Mouse (Mus musculus): ENCODE measurements around the gene Lmntd1. TPM values are rescaled to one million over a fixed set of nuclear protein-coding genes. Genes with fewer than 3 reads are reported as not detected.
A peak's percentile ranks its signal among the peaks of the same experiment; 100 is the strongest.

The Lmntd1 gene
- polyA plus RNA-seq, 1 experiment from 2014 or later = 0.20 TPM

DNA sequence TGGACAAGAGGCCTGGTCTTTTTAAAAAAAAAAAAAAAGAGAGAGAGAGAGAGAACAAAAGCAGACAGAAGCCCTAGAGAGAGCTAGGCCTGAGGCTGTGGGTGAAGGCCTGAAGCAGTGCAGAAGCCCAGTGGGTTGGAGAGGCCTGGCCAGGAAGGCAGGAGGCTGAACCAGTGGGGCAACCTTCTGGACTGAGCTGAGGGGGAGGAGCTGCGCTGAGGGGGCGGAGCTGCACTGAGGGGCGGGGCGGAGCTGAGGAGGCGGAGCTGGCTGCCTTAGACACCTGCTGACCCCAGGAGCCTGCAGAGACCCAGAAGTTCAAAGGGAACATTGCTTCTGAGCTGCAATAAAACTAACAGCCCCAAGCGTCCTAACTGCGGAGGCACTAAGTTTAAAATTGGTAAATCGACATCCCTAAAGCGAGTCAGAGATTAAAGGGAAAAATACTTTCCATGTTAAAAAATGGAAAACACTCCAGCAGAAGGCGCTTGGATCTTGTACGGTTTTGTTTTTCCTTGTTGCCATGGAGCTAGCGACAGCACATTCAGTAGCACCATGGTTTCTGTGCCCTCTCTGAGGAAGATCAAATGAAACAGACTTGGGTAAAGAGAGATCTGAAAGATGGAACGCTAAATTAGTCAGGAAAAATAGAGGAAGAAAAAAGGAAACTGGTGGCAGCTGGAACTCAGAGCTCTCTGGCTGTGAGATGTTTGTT, 68.0 kb downstream of the Lmntd1 start:
- no peak overlapping the region for H3K27ac ChIP-seq (replicated peaks; ENCODE audit: low read depth, low read length)
- no peak overlapping the region for H3K4me3 ChIP-seq (ENCODE audit: low read depth, low read length)
- no peaks in the 10 kb centered on the region for H3K27me3 ChIP-seq (ENCODE audit: control insufficient read depth, insufficient read depth, low read length)
- no peaks in the 10 kb centered on the region for H3K4me1 ChIP-seq (ENCODE audit: control insufficient read depth, insufficient read depth, low read length)
- WGBS = 31% methylated on average over 13 of the region's 13 CpGs
- ATAC-seq (replicated peaks; ENCODE audit: insufficient number of reproducible peaks, low FRiP score, low TSS enrichment, low read depth) (peak; percentile 78; the same call in 1 of the 2 replicates), DNase-seq (ENCODE audit: low spot score) (peak; percentile 43)
- no peaks in the 10 kb centered on the region for H3K9me3 ChIP-seq (replicated peaks; ENCODE audit: control insufficient read depth, low read length)
- H3K4me2 ChIP-seq (ENCODE audit: low read depth, low read length) = no peak overlapping the region
- no peak overlapping the region for H3K9ac ChIP-seq (replicated peaks; ENCODE audit: low read length)
- H3K36me3 ChIP-seq (replicated peaks; ENCODE audit: control insufficient read depth, insufficient read depth, low read depth, low read length) = no peaks in the 10 kb centered on the region

DNA sequence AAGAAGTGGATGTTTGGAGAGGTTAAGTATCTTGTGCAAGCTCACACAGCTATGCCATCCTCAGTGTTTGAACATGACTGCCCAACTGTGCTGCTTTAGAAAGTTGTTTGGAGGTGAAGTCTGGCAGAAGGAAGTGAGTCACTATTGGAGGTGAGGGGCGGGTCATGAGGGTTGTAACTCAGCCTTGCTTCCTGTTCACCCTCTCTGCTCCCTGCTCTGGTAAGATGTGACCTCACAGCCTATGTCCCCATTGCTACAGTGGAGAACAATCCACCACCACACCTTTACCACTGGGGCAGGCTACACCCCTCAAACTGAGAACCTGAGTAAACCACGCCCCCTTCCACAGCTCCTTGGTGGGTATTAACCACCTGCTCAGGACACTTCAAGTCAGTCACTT, 69.3 kb downstream of the Lmntd1 start:
- WGBS = 94% methylated on average over 2 of the region's 2 CpGs
- no peak overlapping the region for H3K4me2 ChIP-seq (ENCODE audit: low read depth, low read length)
- no peak for DNase-seq (ENCODE audit: low spot score)
- H3K27ac ChIP-seq (replicated peaks; ENCODE audit: low read depth, low read length) = no peak overlapping the region
- H3K4me1 ChIP-seq (ENCODE audit: control insufficient read depth, insufficient read depth, low read length) = no peaks in the 10 kb centered on the region
- H3K9me3 ChIP-seq (replicated peaks; ENCODE audit: control insufficient read depth, low read length) = no peaks in the 10 kb centered on the region
- H3K27me3 ChIP-seq (ENCODE audit: control insufficient read depth, insufficient read depth, low read length) = no peaks in the 10 kb centered on the region
- ATAC-seq (replicated peaks; ENCODE audit: insufficient number of reproducible peaks, low FRiP score, low TSS enrichment, low read depth) = 0 out of 2 replicates have a peak, but pooled peaks have one; percentile 44
- H3K36me3 ChIP-seq (replicated peaks; ENCODE audit: control insufficient read depth, insufficient read depth, low read depth, low read length) = no peaks in the 10 kb centered on the region
- H3K9ac ChIP-seq (replicated peaks; ENCODE audit: low read length) = no peak overlapping the region
- H3K4me3 ChIP-seq (ENCODE audit: low read depth, low read length) = no peak overlapping the region

- Histone ChIP-seq H3K4me2 (ENCODE audit: low read depth, low read length) (no peak overlapping the region), H3K9me3 (replicated peaks; ENCODE audit: control insufficient read depth, low read length) (no peaks in the 10 kb centered on the region), H3K9ac (replicated peaks; ENCODE audit: low read length) (no peak overlapping the region), H3K36me3 (replicated peaks; ENCODE audit: control insufficient read depth, insufficient read depth, low read depth, low read length) (no peaks in the 10 kb centered on the region), H3K27ac (replicated peaks; ENCODE audit: low read depth, low read length) (no peak overlapping the region), H3K4me3 (ENCODE audit: low read depth, low read length) (no peak overlapping the region), H3K4me1 (ENCODE audit: control insufficient read depth, insufficient read depth, low read length) (no peaks in the 10 kb centered on the region), H3K27me3 (ENCODE audit: control insufficient read depth, insufficient read depth, low read length) (no peaks in the 10 kb centered on the region)
- 88% methylated on average over 12 of the region's 12 CpGs for WGBS
- DNase-seq (ENCODE audit: low spot score) = no peak
- ATAC-seq (replicated peaks; ENCODE audit: insufficient number of reproducible peaks, low FRiP score, low TSS enrichment, low read depth) = no peak
These were observed 69.8 kb downstream of the Lmntd1 start for GRCm38 (mm10) chr6:145544304-145544703.

DNA sequence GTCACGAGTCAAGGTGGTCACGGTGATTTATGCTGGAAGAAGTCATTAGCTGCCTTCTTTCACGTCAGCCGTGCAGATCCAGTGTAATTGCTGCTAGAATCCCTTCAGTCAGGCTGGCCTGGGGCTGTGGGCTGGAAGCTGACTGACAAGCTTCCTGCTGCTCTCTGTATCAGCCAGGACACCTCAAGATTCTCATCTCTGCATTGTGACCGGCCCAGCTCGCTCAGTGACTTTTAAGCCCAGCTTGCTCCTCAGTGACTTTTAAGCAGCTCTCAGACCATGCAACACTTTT, 74.6 kb downstream of the Lmntd1 start:
- H3K9me3 ChIP-seq (replicated peaks; ENCODE audit: control insufficient read depth, low read length) = no peaks in the 10 kb centered on the region
- no peak for ATAC-seq (replicated peaks; ENCODE audit: insufficient number of reproducible peaks, low FRiP score, low TSS enrichment, low read depth)
- H3K27me3 ChIP-seq (ENCODE audit: control insufficient read depth, insufficient read depth, low read length) = no peaks in the 10 kb centered on the region
- H3K9ac ChIP-seq (replicated peaks; ENCODE audit: low read length) = no peak overlapping the region
- H3K4me2 ChIP-seq (ENCODE audit: low read depth, low read length) = no peak overlapping the region
- H3K4me1 ChIP-seq (ENCODE audit: control insufficient read depth, insufficient read depth, low read length) = no peaks in the 10 kb centered on the region
- H3K4me3 ChIP-seq (ENCODE audit: low read depth, low read length) = no peak overlapping the region
- 37% methylated on average over 6 of the region's 6 CpGs for WGBS
- no peak overlapping the region for H3K27ac ChIP-seq (replicated peaks; ENCODE audit: low read depth, low read length)
- H3K36me3 ChIP-seq (replicated peaks; ENCODE audit: control insufficient read depth, insufficient read depth, low read depth, low read length) = no peaks in the 10 kb centered on the region
- DNase-seq (ENCODE audit: low spot score) = peak; percentile 23

GRCm38 (mm10) chr6:145538787-145539567, 75.1 kb downstream of the Lmntd1 start:
- no peaks in the 10 kb centered on the region for H3K9me3 ChIP-seq (replicated peaks; ENCODE audit: control insufficient read depth, low read length)
- H3K4me1 ChIP-seq (ENCODE audit: control insufficient read depth, insufficient read depth, low read length) = no peaks in the 10 kb centered on the region
- H3K36me3 ChIP-seq (replicated peaks; ENCODE audit: control insufficient read depth, insufficient read depth, low read depth, low read length) = no peaks in the 10 kb centered on the region
- DNase-seq (ENCODE audit: low spot score) (no peak), ATAC-seq (replicated peaks; ENCODE audit: insufficient number of reproducible peaks, low FRiP score, low TSS enrichment, low read depth) (no peak)
- H3K9ac ChIP-seq (replicated peaks; ENCODE audit: low read length) = no peak overlapping the region
- no peak overlapping the region for H3K4me3 ChIP-seq (ENCODE audit: low read depth, low read length)
- H3K27ac ChIP-seq (replicated peaks; ENCODE audit: low read depth, low read length) = no peak overlapping the region
- H3K4me2 ChIP-seq (ENCODE audit: low read depth, low read length) = no peak overlapping the region
- WGBS = 41% methylated on average over 11 of the region's 11 CpGs
- no peaks in the 10 kb centered on the region for H3K27me3 ChIP-seq (ENCODE audit: control insufficient read depth, insufficient read depth, low read length)

- Histone ChIP-seq H3K4me1 (ENCODE audit: control insufficient read depth, insufficient read depth, low read length) (no peaks in the 10 kb centered on the region), H3K36me3 (replicated peaks; ENCODE audit: control insufficient read depth, insufficient read depth, low read depth, low read length) (no peaks in the 10 kb centered on the region; the same call in 1 of the 2 replicates), H3K4me2 (ENCODE audit: low read depth, low read length) (no peak overlapping the region), H3K9ac (replicated peaks; ENCODE audit: low read length) (no peak overlapping the region), H3K9me3 (replicated peaks; ENCODE audit: control insufficient read depth, low read length) (no peaks in the 10 kb centered on the region; the same call in 1 of the 2 replicates), H3K27ac (replicated peaks; ENCODE audit: low read depth, low read length) (no peak overlapping the region), H3K27me3 (ENCODE audit: control insufficient read depth, insufficient read depth, low read length) (no peaks in the 10 kb centered on the region), H3K4me3 (ENCODE audit: low read depth, low read length) (no peak overlapping the region)
- ATAC-seq (replicated peaks; ENCODE audit: insufficient number of reproducible peaks, low FRiP score, low TSS enrichment, low read depth) = no peak
- WGBS = 76% methylated on average over 3 of the region's 3 CpGs
- DNase-seq (ENCODE audit: low spot score) = no peak
These were observed 83.7 kb downstream of the Lmntd1 start for GRCm38 (mm10) chr6:145530464-145530863.

- ATAC-seq (replicated peaks; ENCODE audit: insufficient number of reproducible peaks, low FRiP score, low TSS enrichment, low read depth) = no peak
- Histone ChIP-seq H3K27me3 (ENCODE audit: control insufficient read depth, insufficient read depth, low read length) (no peaks in the 10 kb centered on the region), H3K27ac (replicated peaks; ENCODE audit: low read depth, low read length) (no peak overlapping the region), H3K9ac (replicated peaks; ENCODE audit: low read length) (no peak overlapping the region), H3K4me1 (ENCODE audit: control insufficient read depth, insufficient read depth, low read length) (no peaks in the 10 kb centered on the region), H3K9me3 (replicated peaks; ENCODE audit: control insufficient read depth, low read length) (no peaks in the 10 kb centered on the region; the same call in 1 of the 2 replicates), H3K4me2 (ENCODE audit: low read depth, low read length) (no peak overlapping the region), H3K36me3 (replicated peaks; ENCODE audit: control insufficient read depth, insufficient read depth, low read depth, low read length) (no peaks in the 10 kb centered on the region; the same call in 1 of the 2 replicates), H3K4me3 (ENCODE audit: low read depth, low read length) (no peak overlapping the region)
- 91% methylated on average over 9 of the region's 9 CpGs for WGBS
- no peak for DNase-seq (ENCODE audit: low spot score)
These were observed 90.8 kb downstream of the Lmntd1 start for GRCm38 (mm10) chr6:145523337-145523736.

DNA sequence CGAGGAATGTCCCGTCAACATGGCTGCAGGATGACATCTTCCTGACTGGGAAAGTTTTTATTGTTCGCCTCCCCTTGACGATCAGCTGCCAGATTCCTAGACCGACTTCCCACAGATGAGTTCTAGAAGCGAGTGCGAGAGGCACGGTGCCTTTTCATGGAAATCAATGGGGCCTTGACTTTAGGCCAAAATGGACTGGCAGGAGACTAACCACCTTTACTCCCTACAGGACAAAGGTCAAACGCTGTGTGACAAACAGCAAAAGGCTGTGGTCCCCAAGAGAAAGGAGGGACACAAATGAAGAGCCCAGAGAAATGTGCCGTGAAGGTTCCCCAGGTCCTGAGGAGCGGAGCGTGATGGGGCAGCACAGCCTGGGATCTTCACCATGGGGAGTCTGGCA, 91.5 kb downstream of the Lmntd1 start:
- H3K27ac ChIP-seq (replicated peaks; ENCODE audit: low read depth, low read length) = no peak overlapping the region

More for the DNA sequence above, 91.5 kb downstream of the Lmntd1 start:
- WGBS = 82% methylated on average over 12 of the region's 12 CpGs
- no peak overlapping the region for H3K4me3 ChIP-seq (ENCODE audit: low read depth, low read length)
- H3K9me3 ChIP-seq (replicated peaks; ENCODE audit: control insufficient read depth, low read length) = no peaks in the 10 kb centered on the region; the same call in 1 of the 2 replicates
- H3K36me3 ChIP-seq (replicated peaks; ENCODE audit: control insufficient read depth, insufficient read depth, low read depth, low read length) = no peaks in the 10 kb centered on the region; the same call in 1 of the 2 replicates
- H3K4me1 ChIP-seq (ENCODE audit: control insufficient read depth, insufficient read depth, low read length) = no peaks in the 10 kb centered on the region
- H3K27me3 ChIP-seq (ENCODE audit: control insufficient read depth, insufficient read depth, low read length) = no peaks in the 10 kb centered on the region
- ATAC-seq (replicated peaks; ENCODE audit: insufficient number of reproducible peaks, low FRiP score, low TSS enrichment, low read depth) = no peak
- DNase-seq (ENCODE audit: low spot score) = no peak
- no peak overlapping the region for H3K9ac ChIP-seq (replicated peaks; ENCODE audit: low read length)
- H3K4me2 ChIP-seq (ENCODE audit: low read depth, low read length) = no peak overlapping the region

Data from embryonic facial prominence, embryonic 11.5 days (tissue).